Mouse (Mus musculus) embryonic fibroblast, embryonic 13.5 days (primary cell): ENCODE results near the gene Cp.

Experiments used
- CTCF ChIP-seq: IDR thresholded peaks from 2 replicates; pipeline ENCODE4 v1.5.1; 2011; ENCODE audit warnings: mild to moderate bottlenecking, control low read depth, low read length, moderate library complexity, borderline replicate concordance; ENCODE audit not compliant: insufficient read depth
- POLR2A ChIP-seq: IDR thresholded peaks from 2 replicates; pipeline ENCODE4 v1.6.1; 2011; ENCODE audit warnings: low read depth, mild to moderate bottlenecking, control low read depth, low read length, moderate library complexity

DNA sequence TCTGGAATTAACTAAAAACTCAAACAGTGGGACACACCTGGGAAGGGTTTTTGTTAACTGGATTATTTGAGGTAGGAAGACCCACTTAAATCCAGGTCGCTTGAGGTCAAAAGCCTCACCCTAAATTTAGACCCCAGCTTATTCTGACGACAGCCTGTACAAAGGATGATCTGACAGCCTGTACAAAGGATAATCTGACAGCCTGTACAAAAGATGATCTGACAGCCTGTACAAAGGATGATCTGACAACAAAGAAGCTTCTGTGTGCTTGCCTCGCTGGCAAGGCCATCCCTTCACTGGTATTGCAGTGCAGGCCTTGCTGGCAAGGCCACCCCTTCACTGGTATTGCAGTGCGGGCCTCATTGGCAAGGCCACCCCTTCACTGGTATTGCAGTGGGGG lies 44.0 kb downstream of the Cp start:
- TF ChIP-seq CTCF (no peak), POLR2A (no peak)
